Mouse (Mus musculus): Measurements from ENCODE around the gene Large1. TPM values are rescaled to one million over a fixed set of nuclear protein-coding genes. Genes with fewer than 3 reads are reported as not detected.
"Not testable (repeated sequence)": the region's sequence is repeated elsewhere in the genome, so short reads cannot be mapped to it uniquely, and the experiment has no call there.

Gene Large1
- total RNA-seq, 2 experiments from 2014 or later: 139 to 140 TPM

DNA sequence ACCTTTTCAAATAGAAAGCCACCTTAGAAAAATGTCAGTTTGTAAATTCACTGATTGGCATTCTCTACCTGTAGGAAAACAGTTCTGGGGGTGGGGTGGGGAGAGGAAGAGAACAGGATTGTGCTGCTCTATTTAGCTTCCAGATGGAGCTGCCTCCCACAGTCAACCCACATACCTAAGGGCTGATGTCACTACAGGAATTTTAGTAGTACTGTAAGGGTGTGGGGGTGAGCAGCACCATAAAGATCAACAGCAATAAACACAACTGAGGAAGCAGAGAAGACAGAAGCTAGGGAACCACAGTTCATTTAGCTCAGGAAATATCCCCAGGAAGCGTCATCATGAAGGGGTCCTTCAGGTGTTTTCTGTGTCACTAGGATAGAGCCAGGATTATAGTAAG, 174.9 kb downstream of the Large1 start:
- DNase-seq (ENCODE audit: low spot score in 2 of 2): peak in 1 of 2 experiments; percentile 60

DNA sequence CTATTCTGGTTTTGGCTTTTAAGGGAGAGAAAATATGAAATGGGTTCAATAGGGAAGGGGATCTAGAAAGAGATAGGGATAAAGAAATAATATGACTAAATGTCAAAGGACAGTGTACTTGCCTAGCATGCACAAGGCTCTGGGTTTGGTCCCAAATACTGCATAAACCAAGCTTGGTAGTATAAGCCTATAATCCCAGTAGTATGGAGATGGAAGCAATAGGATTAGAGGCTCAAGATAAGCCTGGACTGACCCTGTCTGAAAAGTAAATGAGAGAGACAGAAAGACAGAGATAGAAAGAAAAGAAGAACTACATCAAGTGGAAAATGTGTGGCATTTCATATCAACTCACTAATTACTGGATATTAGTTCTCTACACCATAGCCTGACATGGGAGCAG, 180.7 kb downstream of the Large1 start:
- no peak for DNase-seq (ENCODE audit: low spot score in 2 of 2)

DNA sequence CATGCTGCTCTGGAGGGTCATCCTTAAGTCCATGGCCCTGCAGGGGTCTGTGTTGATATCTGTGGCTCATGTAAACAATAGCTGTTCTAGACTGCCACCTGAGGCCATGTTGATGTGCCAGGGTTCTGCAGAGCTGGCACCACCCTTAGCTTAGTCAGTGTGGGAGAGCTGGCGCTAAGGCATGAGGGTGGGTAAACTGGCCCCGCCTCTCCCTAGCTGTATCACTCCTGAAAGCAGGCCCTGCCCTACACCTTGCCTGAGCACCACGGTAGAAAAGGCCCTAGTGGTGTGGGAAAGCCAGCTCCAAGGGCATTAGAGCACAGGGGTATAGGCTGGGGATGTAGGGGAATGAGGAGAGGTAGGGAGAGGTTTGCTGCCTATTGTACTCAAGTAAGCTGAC, 191.3 kb downstream of the Large1 start:
- no peak for DNase-seq (ENCODE audit: low spot score in 2 of 2)

DNA sequence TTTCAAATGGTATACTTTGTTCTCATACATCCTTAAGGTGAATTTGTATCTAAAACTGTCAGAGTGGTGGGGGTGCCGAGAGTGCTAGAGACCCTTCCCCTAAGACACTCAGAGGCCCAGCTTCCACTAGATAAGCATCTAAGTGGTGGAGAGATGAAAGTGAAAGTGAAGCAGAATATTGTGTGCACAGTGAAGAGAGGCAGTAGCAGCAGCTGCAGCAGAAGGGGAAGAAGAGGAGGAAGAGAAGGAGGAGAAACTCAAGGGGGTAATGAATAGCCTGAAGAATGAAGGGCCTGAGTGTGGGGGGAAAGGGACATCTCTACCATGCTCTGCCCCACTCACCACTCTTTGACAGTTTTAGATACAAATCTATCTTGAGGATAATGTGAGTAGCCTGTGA, 191.8 kb downstream of the Large1 start:
- no peak for DNase-seq (ENCODE audit: low spot score in 2 of 2)

DNA sequence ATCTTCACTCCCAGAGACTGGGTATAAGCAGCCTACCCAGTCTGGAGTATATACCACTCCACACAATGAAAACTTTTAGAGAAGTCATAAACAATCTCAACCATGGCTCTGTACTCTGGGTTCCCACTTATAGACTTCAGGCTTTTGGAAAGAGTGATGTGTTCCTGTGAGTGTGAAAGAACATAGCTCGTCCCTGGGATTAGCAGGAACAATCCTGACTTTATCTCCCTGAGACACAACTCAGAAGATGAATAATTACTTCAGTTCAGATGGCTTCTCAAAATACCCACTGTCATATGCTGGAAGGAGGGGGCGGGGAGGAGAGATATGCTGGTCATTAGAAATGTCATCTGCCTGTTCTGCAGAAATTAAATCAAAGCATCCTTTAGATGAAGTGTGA, 192.4 kb downstream of the Large1 start:
- DNase-seq (ENCODE audit: low spot score in 2 of 2): peak in 1 of 2 experiments; percentile 44

DNA sequence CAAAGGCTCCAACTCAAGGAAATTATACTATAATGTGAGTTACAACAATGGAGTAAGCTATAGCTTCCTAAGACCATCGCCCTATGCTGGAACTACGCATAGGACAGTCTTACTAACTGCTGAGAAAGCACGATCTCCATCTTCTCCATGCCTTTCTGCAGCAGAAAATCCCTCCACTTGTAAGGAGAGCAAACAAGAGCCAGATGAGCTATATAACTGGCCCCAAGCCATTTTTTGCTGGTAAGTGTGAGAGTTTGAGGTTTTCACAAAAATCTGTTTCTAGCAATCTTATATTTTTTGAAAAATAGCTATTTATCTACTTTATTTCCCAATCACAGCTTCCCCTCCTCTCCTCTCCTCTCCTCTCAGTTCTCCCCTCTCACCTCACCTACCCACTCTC, 206.1 kb downstream of the Large1 start:
- DNase-seq (ENCODE audit: low spot score in 2 of 2): no peak

DNA sequence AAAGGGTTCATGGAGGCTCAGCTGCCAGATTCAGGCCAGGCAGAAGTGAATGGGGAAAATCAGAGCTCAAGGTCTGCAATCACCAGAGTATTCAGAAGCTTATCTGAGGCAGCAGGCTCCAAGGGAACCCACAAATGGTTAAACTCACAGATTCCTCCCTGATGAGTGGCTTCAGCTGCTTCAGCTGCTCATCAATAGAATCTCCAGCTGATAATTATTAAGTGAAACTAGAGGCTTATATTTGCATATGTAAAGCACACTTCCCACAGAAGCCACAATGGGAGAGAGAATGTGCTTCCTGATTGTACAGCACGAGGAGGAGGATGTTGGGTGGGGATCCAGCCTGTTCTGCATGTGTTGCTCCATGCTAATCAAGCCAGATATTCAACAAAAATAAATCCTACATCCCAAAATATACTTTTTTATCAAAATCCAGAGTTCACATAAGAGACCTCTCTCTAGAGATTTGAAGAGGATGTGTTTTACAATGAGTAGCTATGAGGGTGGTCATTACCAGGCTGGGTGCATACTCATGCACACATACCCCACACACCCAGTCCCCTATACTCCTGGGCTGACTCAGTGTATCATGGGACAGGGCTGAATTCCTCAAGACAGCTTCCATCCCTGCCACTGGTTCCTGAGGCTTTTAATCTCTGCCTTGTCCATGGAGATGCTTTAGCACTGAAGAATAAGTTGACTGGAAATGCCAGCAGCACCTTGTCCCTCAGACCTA, 210.5 kb downstream of the Large1 start:
- DNase-seq (ENCODE audit: low spot score in 2 of 2): peak; percentile 44 to 75

DNA sequence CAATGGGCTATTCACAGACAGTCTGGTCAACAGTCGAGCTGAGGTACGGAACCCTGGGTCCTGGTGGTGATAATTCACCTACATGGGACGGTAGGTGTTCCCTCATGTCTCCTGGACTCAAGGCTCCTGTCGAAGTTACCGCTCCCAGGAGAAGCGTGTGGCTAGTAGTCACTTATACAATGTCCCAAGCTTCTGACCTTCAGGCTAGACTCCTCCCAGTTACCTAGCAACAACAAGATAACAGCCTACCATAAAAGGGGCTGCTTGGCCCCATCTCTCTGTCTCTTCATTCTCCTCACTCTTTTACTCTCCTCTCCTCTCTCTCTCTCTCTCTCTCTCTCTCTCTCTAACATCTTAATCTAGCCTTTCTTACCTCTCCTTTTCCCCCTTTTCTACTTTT, 217.9 kb downstream of the Large1 start:
- no peak for DNase-seq (ENCODE audit: low spot score in 2 of 2)

DNA sequence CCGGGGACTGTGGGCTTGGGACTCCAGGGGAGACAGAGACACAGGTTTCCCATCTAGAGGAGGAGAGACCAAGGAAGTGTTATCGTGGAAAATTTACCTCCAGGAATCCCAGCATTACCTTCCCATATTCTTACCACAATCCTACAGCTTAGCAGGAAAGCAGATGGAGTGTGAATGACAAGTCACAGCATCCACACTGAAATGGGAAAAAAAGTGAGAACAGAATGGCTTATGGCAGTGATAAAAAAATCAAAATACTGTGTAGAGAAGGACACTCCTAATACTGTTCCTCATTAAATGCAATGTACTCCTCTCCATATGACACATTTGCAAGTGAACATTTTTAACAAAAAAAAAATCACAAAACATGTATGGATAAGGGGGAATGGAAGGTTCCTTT, 221.3 kb downstream of the Large1 start:
- DNase-seq (ENCODE audit: low spot score in 2 of 2): no peak

DNA sequence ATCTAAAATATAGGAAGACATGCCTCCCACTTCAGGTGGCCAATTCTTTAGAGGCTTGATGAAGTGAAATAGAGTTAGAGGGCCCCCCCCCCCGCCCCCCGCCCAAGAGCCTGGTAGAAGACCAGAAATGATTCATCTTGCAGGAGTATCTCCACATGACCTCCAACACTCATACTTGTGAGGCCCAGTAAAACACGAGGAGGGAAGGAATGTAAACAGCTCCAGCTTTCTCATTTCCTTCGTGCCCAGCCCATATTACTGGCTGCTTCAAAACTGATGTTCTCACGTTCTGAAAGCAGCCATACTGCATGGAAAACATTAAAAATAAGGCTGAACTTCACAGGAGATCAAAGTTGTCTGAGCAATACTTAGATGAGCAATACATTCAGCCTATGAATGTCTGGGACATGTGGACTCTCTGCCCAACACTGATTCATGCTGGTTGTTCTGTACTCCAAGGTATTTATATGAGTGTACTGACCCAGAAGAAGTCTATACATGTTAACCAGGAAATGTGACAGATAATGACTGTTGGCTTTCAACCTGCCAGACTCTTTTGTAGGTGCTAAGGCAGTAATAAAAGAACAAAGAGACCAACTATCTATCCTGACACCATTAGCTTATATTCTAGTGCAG, 229.4 kb downstream of the Large1 start:
- no peak for DNase-seq (ENCODE audit: low spot score in 2 of 2)

DNA sequence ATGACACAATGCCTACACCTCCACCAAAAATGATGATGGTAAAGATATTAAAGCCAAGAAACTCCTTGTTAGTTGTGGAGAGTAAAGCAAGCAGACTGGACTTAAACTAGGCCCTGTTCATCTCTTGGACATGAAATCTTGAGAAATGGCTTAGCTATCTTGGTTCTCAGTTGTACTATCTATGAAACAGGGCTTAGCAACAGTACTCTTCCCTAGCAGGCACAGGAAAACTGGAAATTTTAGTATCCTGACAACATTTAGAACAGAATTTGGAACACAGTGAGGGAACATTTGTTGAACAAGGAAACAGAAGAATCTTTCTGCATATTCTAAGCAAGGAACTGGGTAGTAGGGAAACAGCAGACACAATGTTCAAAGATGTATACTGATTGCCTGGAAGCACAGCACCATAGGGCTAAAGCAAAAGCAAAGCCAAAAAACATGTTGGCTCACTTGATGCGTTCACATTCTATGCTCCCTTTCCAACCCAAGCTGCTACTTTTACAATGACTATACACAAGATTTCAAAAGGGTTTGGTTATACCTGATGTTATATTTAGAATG, 240.9 kb downstream of the Large1 start:
- DNase-seq (ENCODE audit: low spot score in 2 of 2): peak in 1 of 2 experiments; percentile 43

DNA sequence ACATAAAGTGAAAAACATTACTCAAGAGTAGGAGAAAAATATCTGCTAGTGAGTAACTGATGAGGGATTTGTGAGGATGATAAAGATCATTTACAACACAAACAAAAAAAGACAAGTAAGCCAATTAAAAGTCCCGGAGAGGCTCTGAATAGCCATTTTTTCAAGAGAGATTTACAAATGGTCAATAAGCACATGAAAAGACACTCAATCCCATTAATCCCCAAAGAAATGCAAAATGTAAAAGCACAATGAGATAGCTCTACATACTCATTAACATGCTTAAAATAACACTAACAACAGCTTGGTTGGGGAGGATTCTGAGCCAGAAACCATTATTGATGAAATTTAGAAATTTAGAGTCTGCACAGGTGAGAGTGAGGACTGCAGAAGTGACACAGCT, 249.3 kb downstream of the Large1 start:
- no peak for DNase-seq (ENCODE audit: low spot score in 2 of 2)

DNA sequence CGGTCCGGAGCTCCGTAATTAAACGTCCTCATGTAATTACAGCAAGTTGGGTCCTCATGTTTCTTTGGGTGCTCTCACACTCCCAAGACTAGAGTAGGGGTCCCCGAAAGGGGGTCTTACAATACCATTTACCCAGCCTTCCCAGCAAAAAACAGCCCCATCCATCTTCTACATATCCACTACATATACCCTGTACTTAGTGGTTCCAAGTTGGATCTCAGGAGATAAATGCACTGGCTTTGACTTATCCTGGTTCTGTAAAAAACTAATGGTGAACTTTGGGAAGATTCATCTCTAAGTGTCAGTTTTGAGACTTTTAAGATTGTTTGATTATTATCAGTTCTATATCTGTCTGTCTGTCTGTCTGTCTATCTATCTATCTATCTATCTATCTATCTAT, 252.3 kb downstream of the Large1 start:
- DNase-seq (ENCODE audit: low spot score in 2 of 2): no peak

DNA sequence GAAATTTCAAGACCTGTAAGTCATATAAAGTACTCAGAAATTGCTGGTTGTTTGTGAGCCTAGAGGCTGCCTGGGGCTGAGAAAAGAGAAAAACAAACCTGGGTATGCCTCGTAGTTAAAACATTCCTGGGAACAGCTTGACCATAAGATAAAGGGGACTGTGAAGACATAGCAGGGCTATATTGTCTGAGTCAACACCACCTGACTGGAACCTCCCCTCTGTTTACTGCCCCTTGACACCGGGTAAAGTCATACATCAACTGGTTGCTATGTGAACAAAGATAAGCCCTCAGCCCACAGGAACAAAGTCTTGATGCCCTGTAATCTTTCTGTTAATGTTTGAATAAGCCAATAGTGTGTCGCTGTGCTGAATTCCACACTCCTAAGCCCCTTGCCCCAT, 252.7 kb downstream of the Large1 start:
- DNase-seq (ENCODE audit: low spot score in 2 of 2): not testable (repeated sequence)

DNA sequence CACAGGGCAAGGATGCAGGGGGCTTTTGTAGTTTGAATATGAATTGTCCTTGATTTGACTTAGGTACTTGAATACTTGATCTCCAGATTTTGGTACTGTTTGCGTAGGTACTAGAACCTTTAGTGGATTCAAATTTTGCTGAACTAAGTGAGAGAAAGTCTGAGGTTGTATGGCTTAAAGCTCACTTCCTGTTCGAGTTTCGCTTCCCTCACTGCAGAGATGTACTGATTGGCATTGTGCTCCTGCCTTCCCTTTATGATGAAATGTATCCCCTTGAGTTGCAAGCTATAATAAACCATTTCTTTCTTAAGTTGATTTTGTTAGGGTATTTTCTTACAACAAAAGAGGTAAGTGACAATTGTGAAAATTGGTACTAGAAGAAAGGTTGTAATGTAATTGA, 253.8 kb downstream of the Large1 start:
- no peak for DNase-seq (ENCODE audit: low spot score in 2 of 2)

DNA sequence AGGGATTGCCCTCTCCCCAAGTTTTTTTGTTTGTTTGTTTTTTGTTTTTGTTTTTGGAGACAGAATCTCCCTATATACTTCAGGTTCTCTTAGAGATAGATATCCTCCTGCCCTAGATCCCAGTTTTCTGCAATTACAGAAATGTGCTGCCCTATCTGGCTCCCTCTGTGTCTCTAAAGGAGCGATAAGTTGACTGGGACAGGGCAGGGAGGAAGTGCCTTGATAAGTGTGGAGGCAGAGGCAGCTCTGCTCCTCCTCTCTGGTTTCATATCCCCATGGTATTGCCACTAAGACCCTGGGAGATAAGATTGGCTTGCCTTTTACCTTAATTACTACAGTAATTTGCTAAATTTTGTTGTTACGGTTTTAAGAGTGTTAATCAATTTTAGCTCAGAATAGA, 256.4 kb downstream of the Large1 start:
- DNase-seq (ENCODE audit: low spot score in 2 of 2): no peak

DNA sequence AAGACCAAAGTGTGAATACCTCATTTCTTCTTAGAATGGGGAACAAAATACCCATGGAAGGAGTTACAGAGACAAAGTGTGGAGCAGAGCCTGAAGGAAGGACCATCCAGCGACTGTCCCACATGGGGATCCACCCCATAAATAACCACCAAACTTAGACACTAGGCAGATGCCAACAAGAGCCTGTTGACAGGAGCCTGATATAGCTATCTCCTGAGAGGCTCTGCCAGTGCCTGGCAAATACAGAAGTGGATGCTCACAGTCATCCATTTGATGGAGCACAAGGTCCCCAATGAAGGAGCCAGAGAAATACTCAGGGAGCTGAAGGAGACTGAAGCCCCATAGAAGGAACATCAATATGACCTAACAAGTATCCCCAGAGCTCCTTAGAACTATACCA, 275.6 kb downstream of the Large1 start:
- DNase-seq (ENCODE audit: low spot score in 2 of 2): not testable (repeated sequence)

DNA sequence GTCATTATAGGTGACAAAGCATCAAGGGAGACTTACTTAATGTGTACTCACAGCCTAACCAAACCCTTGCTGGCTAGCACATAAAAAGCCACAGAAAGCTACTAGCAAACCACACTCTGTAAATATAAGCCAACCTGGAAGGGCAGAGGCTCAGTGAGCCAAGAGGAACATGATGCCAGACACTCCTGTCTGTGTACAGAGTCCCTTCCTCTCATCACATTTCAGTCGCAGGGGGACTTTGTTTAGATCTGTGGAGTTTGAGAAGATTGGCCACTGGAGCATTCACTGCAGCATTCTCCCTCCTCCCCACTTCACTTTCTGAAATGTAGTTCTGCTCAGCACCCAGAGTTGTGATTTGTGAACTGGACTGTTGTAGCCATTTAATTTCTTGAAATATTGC, 291.9 kb downstream of the Large1 start:
- DNase-seq (ENCODE audit: low spot score in 2 of 2): no peak

DNA sequence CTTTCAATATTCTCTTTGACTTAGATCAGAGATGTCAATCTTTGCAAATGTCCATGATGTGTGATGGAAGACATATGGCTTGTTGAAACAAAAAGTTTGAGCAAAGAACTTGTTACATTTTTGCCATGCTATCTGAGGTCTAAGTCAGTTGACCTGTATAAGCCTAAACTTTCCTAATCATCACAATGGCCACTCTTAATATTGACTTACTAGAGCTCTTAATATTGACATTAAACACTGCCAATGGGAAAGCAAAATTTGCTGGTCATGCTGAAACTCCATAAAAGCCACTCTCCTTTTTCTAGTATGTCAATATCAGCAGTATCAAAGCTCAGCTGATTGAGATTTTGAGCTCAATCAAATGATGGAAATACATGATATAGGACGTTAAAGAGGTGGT, 298.6 kb downstream of the Large1 start:
- DNase-seq (ENCODE audit: low spot score in 2 of 2): no peak

DNA sequence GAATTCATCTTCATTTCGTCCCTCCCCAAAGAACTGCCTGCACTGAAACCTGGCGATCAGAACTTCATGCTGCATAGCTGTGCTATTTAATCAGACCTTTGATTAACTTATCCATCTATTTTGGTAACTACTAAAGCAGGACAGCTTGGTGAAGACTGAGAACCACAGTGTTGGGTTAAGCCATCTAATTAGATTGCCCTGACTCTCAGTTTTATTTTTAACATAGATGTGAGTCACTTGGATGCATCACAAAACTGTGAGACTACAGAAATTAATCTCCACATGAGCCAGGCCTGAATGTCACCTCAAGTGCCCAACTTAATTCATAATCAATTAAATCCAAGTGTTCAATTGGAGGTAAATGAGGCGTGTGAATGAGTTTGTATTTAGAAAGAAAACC, 299.5 kb downstream of the Large1 start:
- no peak for DNase-seq (ENCODE audit: low spot score in 2 of 2)

DNA sequence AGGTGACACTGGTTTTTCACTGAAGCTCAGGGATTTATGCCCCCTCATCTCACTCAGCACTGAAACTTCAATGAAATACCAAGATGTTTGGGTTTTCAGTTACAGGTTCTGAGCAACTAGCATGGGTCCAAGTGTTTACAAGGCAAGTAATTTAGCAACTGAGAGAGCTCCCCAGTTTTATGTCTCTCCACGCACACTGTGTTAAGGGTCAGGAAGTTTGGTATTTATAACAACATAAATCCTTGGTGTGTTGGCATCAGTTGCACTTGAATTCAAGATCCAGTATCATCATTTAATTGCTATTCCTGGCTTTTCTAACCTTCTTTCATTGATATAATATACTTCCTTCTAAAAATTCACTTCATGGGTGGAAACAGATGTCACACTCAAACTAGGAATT, 300.9 kb downstream of the Large1 start:
- DNase-seq (ENCODE audit: low spot score in 2 of 2): no peak

DNA sequence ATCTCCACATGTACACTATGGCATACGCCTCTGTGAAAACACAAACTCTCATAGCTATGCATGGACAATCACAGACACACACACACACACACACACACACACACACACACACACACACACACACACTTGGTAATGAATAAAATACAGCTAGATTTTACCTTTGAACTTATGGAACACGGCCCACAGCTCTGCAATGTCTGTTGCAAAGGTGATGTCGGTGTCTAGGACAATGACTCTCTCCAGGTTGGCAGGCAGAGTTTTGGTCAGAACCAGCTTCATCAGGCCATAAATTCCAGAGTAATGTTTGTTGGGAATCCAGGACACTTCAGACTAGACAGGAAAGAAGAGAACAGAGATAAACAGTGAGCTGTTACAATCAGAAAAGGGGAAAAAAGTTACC, 305.2 kb downstream of the Large1 start:
- DNase-seq (ENCODE audit: low spot score in 2 of 2): no peak

DNA sequence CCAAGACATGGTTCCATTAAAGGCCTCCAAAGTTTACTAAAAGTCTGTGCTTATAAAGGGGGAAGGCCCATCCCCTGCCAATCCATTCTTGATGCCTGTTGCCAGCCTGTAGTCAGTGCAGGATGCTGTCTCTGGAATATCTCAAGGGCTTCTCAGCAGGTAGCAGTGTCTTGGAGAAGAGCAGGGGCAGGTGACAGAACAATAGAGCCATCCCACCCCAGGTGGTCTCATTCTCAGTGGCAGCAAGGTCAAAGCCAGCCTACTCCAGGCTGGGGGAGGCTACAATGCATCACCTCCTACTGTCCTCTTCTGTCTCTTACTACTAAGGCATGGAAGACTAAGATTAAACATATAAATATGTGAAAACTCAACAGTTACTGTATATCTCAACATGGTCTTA, 323.6 kb downstream of the Large1 start:
- no peak for DNase-seq (ENCODE audit: low spot score in 2 of 2)

Measured in layer of hippocampus, adult 18-20 months (tissue).